Mouse (Mus musculus) thymus, adult 18-20 months (tissue): ENCODE data around the gene Metap1.

Experiments
- DNase-seq, 2 experiments: peaks; one replicate each; pipeline ENCODE4 v3.0.0; 2022; ENCODE audit warnings: mixed read lengths in 2 of 2

The Metap1 gene

GRCm38 (mm10) chr3:138489327-138490033 lies at the start of gene Metap1:
TSS of gene Metap1 (minus strand) at chr3:138489515.
- DNase-seq, result peak; percentile 92 to 93

GRCm38 (mm10) chr3:138536031-138536430 lies 46.7 kb upstream of the Metap1 start:
- no peak for DNase-seq

GRCm38 (mm10) chr3:138532764-138533163 lies 43.4 kb upstream of the Metap1 start:
- DNase-seq, result no peak

- DNase-seq, result no peak
Measured at GRCm38 (mm10) chr3:138531479-138532181, 42.3 kb upstream of the Metap1 start.

GRCm38 (mm10) chr3:138530578-138531478 lies 41.5 kb upstream of the Metap1 start:
- no peak for DNase-seq

GRCm38 (mm10) chr3:138528265-138528664 lies 39.0 kb upstream of the Metap1 start:
- no peak for DNase-seq

- peak; percentile 50 to 60 for DNase-seq
Measured at GRCm38 (mm10) chr3:138527667-138528231, 38.4 kb upstream of the Metap1 start.

- peak; percentile 97 to 99 for DNase-seq
Measured at GRCm38 (mm10) chr3:138526916-138527666, 37.8 kb upstream of the Metap1 start.

GRCm38 (mm10) chr3:138526073-138526915 lies 37.0 kb upstream of the Metap1 start, which contains the start of gene Eif4e:
TSS of gene Eif4e (plus strand) at chr3:138526179.
- peak; percentile 39 to 46 for DNase-seq

GRCm38 (mm10) chr3:138525494-138525893 lies 36.2 kb upstream of the Metap1 start:
- no peak for DNase-seq

GRCm38 (mm10) chr3:138523956-138524355 lies 34.6 kb upstream of the Metap1 start:
- DNase-seq, result no peak

- no peak for DNase-seq
Measured at GRCm38 (mm10) chr3:138519218-138519617, 29.9 kb upstream of the Metap1 start.

GRCm38 (mm10) chr3:138517881-138518280 lies 28.6 kb upstream of the Metap1 start:
- no peak for DNase-seq

GRCm38 (mm10) chr3:138515656-138516370 lies 26.5 kb upstream of the Metap1 start:
- no peak for DNase-seq

- no peak for DNase-seq
Measured at GRCm38 (mm10) chr3:138514749-138515148, 25.4 kb upstream of the Metap1 start.

GRCm38 (mm10) chr3:138513243-138513642 lies 23.9 kb upstream of the Metap1 start:
- DNase-seq, result no peak

- DNase-seq, result no peak
Measured at GRCm38 (mm10) chr3:138510471-138510870, 21.2 kb upstream of the Metap1 start.

GRCm38 (mm10) chr3:138509581-138509980 lies 20.3 kb upstream of the Metap1 start:
- DNase-seq, result no peak

GRCm38 (mm10) chr3:138506749-138507148 lies 17.4 kb upstream of the Metap1 start:
- DNase-seq, result no peak

GRCm38 (mm10) chr3:138503754-138504153 lies 14.4 kb upstream of the Metap1 start:
- no peak for DNase-seq
